Mouse (Mus musculus) ES-Bruce4 (cell line): ENCODE results near the gene Prkd2.

Experiments
- CTCF ChIP-seq: IDR thresholded peaks from one replicate; pipeline ENCODE4 v1.8.1; 2011; ENCODE audit warnings: low read depth, low read length
- EP300 ChIP-seq: IDR thresholded peaks from 2 replicates; pipeline ENCODE4 v1.6.1; 2011; ENCODE audit warnings: low read depth, low read length; ENCODE audit not compliant: insufficient read depth
- POLR2A ChIP-seq: IDR thresholded peaks from one replicate; pipeline ENCODE4 v1.8.1; 2011; ENCODE audit warnings: low read length; ENCODE audit not compliant: insufficient read depth

DNA sequence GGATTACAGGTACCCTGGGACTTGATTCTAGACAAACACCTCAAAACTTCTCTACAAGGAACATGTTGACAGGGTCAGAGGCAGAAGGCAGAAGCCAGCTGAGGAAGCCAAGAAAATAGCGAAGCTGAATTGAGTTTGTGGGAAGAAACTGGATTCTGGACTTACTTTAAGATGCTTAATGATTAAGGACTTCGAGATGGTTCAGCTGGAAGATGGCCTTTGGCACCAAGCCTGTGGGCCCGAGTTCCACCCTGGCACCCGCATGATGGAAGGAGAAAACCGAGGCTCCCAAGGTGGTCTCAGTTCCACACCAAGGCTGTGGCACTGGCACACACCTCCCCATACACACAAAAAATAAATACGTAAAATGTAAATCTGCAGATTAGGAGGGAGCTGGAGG is 47.8 kb downstream of the Prkd2 start:
- TF ChIP-seq CTCF, result no peak
- no peak for TF ChIP-seq EP300
- no peak for TF ChIP-seq POLR2A
